Mouse (Mus musculus): ENCODE results near the gene Serbp1. TPM values are rescaled to one million over a fixed set of nuclear protein-coding genes. Genes with fewer than 3 reads are reported as not detected.

Serbp1 gene
- total and polyA plus RNA-seq, 3 experiments: 1,043 to 1,809 (median 1,049) TPM

- no peak for DNase-seq (ENCODE audit: low read depth, low spot score)
- no peaks in the 10 kb centered on the region for H3K4me1 ChIP-seq (ENCODE audit: control insufficient read depth in 1 of 2, insufficient read depth in 2 of 2, low read length in 2 of 2)
- no peak overlapping the region for H3K9ac ChIP-seq (ENCODE audit: control insufficient read depth, low read depth, low read length, poor library complexity, severe bottlenecking)
These were observed 9.4 kb upstream of the Serbp1 start for GRCm38 (mm10) chr6:67228459-67229107.

DNA sequence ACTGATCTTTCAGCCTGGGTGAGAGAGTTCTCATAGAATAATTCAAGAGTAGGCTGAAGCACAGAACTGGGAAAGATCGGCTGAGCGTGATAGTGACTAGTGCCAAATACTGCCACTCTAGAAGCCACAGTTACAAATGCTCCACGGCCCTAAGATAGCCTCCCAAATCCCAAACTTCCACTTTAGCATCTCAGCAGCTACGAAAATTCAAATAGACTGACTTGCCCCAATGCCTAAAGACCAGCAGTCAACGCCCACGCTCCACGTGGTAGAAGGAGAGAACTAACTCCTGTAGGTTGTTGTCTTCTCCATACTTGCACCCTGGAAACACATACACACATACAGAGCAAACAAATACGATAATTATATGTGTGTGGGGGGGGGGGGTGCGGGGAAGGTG, 8.5 kb upstream of the Serbp1 start:
- no peak overlapping the region for H3K4me3 ChIP-seq (ENCODE audit: control insufficient read depth in 1 of 2, insufficient read depth in 1 of 2, low read depth in 2 of 2, low read length in 2 of 2)
- no peak overlapping the region for H3K27ac ChIP-seq (ENCODE audit: control insufficient read depth, low read depth, low read length)
- peaks cover 0 to 2% of the 10 kb centered on the region in 2 experiments; a peak in 1 of 4 replicates for H3K36me3 ChIP-seq (ENCODE audit: control insufficient read depth in 1 of 2, insufficient read depth in 2 of 2, low read length in 2 of 2)
- TF ChIP-seq GATA1 (IDR thresholded peaks at IDR 0.05; ENCODE audit: low read depth, low read length) (peak; percentile 26; the same call in 1 of the 2 replicates), CHD2 (IDR thresholded peaks at IDR 0.05; ENCODE audit: low read length) (no peak)
- no peak for DNase-seq (ENCODE audit: low read depth, low spot score)
- no peak overlapping the region for H3K9ac ChIP-seq (ENCODE audit: control insufficient read depth, low read depth, low read length, poor library complexity, severe bottlenecking)
- H3K9me3 ChIP-seq (replicated peaks; ENCODE audit: insufficient read depth, low read length): no peaks in the 10 kb centered on the region
- no peaks in the 10 kb centered on the region for H3K4me1 ChIP-seq (ENCODE audit: control insufficient read depth in 1 of 2, insufficient read depth in 2 of 2, low read length in 2 of 2)
- H3K79me2 ChIP-seq (ENCODE audit: control insufficient read depth, insufficient read depth, low read length, poor library complexity): no peaks in the 10 kb centered on the region
- peaks cover 2 to 3% of the 10 kb centered on the region in 2 experiments for H3K27me3 ChIP-seq (ENCODE audit: control insufficient read depth in 1 of 2, insufficient read depth in 2 of 2, low read length in 2 of 2)

More at GRCm38 (mm10) chr6:67228459-67229107, 9.4 kb upstream of the Serbp1 start:
- Histone ChIP-seq H3K27ac (ENCODE audit: control insufficient read depth, low read depth, low read length) (no peak overlapping the region), H3K79me2 (ENCODE audit: control insufficient read depth, insufficient read depth, low read length, poor library complexity) (no peaks in the 10 kb centered on the region), H3K9me3 (replicated peaks; ENCODE audit: insufficient read depth, low read length) (no peaks in the 10 kb centered on the region), H3K4me3 (ENCODE audit: control insufficient read depth in 1 of 2, insufficient read depth in 1 of 2, low read depth in 2 of 2, low read length in 2 of 2) (no peak overlapping the region), H3K36me3 (ENCODE audit: control insufficient read depth in 1 of 2, insufficient read depth in 2 of 2, low read length in 2 of 2) (peaks cover 0 to 2% of the 10 kb centered on the region in 2 experiments; a peak in 1 of 4 replicates), H3K27me3 (ENCODE audit: control insufficient read depth in 1 of 2, insufficient read depth in 2 of 2, low read length in 2 of 2) (peaks cover 2 to 4% of the 10 kb centered on the region in 2 experiments)
- TF ChIP-seq MAX (IDR thresholded peaks at IDR 0.05; ENCODE audit: low read length) (no peak), JUND (IDR thresholded peaks at IDR 0.05; ENCODE audit: low read depth, low read length) (no peak), GATA1 (IDR thresholded peaks at IDR 0.05; ENCODE audit: low read depth, low read length) (no peak), MXI1 (IDR thresholded peaks at IDR 0.05; ENCODE audit: low read depth, low read length) (no peak), POLR2AphosphoS2 (IDR thresholded peaks at IDR 0.05; ENCODE audit: low read length) (no peak), TAL1 (IDR thresholded peaks at IDR 0.05; ENCODE audit: low read length) (no peak), POLR2AphosphoS5 (IDR thresholded peaks at IDR 0.05; ENCODE audit: borderline replicate concordance, low read depth, low read length) (no peak), ZMIZ1 (IDR thresholded peaks at IDR 0.05; ENCODE audit: low read depth, low read length) (no peak), BHLHE40 (IDR thresholded peaks at IDR 0.05; ENCODE audit: borderline replicate concordance, low read depth, low read length) (no peak), USF1 (IDR thresholded peaks at IDR 0.05; ENCODE audit: low read depth, low read length) (no peak), ETS1 (IDR thresholded peaks at IDR 0.05; ENCODE audit: low read depth, low read length) (no peak), UBTF (IDR thresholded peaks at IDR 0.05; ENCODE audit: borderline replicate concordance, insufficient read depth, low read depth, low read length) (no peak), MEF2A (IDR thresholded peaks at IDR 0.05; ENCODE audit: extremely low read depth, insufficient replicate concordance, low read depth, low read length, poor library complexity, severe bottlenecking) (no peak), KAT2A (conservative IDR thresholded peaks at IDR 0.05; ENCODE audit: low read depth, low read length) (no peak), EP300 (IDR thresholded peaks at IDR 0.05; ENCODE audit: low read depth in 1 of 2, low read length in 2 of 2) (no peak)

All from MEL (cell line).